Mouse (Mus musculus): Measurements from ENCODE around the gene Cacnb2.

Cacnb2 gene

GRCm38 (mm10) chr2:14602788-14603187 is at the start of gene Cacnb2:
Gene Cacnb2, plus strand, starts transcription at chr2:14603088.
- DNase-seq (ENCODE audit: extremely low read depth, low read depth, low spot score): no peak

DNA sequence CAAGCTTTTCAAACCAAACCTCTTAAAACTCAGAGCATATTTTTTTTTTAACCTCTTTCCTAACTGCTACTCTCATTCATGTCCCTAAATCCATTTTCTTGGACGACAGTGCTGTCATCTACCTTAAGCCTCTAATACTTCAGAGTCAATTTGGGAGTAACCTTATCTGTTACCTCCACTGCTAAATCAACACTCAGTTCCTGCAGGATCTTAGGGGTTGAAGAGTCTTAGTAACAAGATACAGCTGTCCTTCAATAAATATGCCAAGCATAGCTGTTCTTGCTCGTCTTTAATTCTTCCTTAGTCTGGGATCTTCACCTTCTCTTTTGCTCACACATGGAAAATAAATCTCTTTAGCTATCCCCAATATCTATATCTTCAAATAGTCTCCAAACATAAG is 34.9 kb upstream of the Cacnb2 start:
- DNase-seq (ENCODE audit: extremely low read depth, low read depth, low spot score): no peak

DNA sequence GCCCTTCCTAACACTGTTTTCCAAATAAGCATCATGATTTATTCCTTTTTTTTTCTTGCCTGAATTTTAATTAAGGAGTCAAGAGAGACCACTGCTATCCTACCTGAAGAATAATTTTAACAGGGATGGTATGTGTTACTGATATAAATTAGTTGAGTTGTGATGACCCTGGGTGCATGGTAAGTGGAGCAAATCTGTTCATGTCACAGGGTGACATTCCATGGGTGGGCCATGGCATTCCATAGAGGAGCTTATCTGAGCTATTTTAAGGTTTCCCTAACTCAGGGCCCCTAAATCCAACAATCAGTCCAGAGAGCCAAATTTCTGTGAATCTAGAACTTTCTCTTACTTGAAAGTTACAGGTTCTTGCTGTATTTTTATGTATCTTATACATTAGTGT is 31.6 kb upstream of the Cacnb2 start:
- no peak for DNase-seq (ENCODE audit: extremely low read depth, low read depth, low spot score)

GRCm38 (mm10) chr2:14589541-14589940 is 13.3 kb upstream of the Cacnb2 start:
- DNase-seq (ENCODE audit: extremely low read depth, low read depth, low spot score): no peak

GRCm38 (mm10) chr2:14597909-14598563 is 4.9 kb upstream of the Cacnb2 start:
- DNase-seq (ENCODE audit: extremely low read depth, low read depth, low spot score): no peak

DNA sequence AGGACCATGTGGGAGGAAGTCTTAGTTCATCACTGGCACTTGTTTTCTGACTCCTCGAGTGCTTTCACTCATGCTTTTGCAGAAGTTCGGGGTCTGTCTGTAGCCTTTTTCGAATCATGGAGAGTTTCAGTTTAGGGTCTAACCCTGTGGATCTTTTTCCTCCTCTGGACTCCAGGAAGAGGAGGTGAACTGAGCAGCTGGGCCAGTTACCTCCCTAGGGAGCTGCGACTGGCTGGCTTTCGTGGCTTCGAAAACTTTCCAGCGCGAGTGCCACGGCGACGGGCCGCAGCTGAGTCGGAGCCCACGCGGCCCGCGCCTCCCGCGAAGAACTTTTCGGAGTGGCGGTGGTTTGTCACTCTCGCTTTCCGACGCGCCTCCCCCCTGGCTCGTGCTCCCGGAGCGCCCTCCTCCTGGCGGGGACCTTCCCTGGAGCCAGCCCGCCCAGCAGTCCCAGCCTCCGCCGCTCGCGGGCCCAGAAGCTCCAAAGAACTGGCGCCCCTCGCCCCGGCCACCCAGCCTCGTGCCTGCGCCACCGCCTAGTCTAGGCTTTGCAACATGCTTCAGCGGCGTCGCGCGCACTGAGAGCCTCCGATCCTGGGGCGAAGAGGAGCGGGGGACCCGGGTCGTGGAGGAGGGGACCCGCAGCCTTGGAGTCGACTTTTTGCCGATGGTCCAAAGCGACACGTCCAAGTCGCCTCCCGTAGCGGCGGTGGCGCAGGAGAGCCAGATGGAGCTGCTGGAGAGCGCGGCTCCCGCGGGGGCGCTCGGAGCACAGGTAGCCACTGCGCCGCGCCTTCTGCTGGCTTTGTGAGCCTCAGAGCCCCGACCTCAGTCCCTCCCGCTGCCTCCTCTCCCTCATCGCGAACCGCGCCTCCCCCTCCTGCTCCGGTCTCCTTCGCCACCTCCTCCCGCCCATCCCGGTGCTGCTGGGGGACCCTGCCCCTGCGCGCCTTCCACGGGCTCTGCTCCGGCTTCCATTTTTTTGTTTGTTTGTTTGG is 1.2 kb downstream of the Cacnb2 start:
- no peak for DNase-seq (ENCODE audit: extremely low read depth, low read depth, low spot score)

- DNase-seq (ENCODE audit: extremely low read depth, low read depth, low spot score): no peak
Observed at GRCm38 (mm10) chr2:14604791-14605190, 1.9 kb downstream of the Cacnb2 start.

- DNase-seq (ENCODE audit: extremely low read depth, low read depth, low spot score): no peak
Observed at GRCm38 (mm10) chr2:14605207-14605606, 2.3 kb downstream of the Cacnb2 start.

GRCm38 (mm10) chr2:14608606-14609005 is 5.7 kb downstream of the Cacnb2 start:
- DNase-seq (ENCODE audit: extremely low read depth, low read depth, low spot score): no peak

- no peak for DNase-seq (ENCODE audit: extremely low read depth, low read depth, low spot score)
Observed at GRCm38 (mm10) chr2:14612705-14613104, 9.8 kb downstream of the Cacnb2 start.

GRCm38 (mm10) chr2:14616361-14616760 is 13.5 kb downstream of the Cacnb2 start:
- DNase-seq (ENCODE audit: extremely low read depth, low read depth, low spot score): no peak

DNA sequence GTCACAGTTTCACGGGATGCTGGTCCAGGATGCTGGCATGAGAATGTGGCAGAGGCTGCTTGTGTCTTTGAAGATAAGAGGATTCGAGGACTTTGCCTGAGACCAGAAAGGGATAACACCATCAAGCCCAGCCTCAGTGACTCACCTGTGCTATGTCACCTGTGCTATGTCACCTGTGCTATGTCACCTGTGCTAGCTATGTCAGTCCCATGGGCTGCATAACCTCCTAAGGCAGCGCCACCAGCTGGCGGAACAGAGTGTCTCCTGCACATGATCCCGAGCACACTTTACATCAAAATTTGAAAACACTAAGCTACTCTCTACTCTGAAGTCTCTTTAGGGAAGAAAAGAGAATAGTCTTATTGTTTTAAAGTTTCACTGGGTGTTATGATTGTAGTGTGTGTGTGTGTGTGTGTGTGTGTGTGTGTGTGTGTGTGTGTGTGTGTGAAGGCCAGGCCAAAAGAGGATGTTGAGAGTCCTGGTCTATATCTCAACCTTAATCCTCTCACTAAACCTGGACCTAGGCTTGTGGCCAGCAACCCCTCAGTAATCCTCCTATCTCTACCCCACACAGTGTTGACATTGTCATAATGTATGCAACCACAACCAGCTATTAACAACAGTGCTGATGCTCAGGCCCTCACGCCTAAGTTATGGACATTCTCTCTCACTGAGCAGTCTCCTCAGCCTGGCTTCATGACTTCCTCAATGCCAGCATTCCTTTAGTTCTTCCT is 17.4 kb downstream of the Cacnb2 start:
- DNase-seq (ENCODE audit: extremely low read depth, low read depth, low spot score): no peak

DNA sequence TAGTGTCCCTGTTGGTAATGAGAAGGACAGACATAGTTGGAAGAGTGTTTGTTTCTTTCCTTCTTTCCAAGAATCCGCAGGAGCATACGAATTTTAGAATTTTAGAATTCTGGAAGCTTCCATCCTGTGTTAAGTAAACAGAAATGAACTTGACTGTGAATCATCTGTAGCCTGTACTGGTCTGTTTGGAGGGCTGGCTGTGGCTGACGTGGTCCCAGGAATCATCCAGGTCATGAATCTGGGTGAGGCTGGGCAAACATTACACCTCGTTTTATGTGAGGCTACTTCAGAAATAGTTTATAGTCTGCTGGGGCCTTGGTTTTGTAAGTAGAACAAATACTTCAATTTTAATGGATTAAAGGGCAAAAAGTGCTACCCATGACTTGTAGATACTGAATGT is 18.0 kb downstream of the Cacnb2 start:
- no peak for DNase-seq (ENCODE audit: extremely low read depth, low read depth, low spot score)

DNA sequence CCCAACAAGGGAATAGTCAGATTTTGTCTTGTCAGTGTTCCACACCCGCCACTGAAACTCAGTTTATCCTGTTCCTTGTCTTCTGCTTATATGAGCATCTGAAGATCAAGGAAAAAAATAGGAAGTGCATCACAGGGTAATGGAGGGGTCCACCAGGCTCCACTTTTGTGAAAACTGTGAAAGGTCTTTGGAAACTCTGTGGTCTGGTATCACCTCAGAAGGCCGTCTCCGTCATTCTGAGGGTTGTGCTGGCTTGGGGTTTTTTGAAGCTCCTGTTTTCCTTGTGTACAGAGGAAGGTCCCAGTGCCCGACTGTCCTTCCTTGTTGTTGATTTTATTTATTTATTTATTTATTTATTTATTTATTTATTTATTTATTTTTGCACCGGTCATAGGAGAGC is 20.9 kb downstream of the Cacnb2 start:
- no peak for DNase-seq (ENCODE audit: extremely low read depth, low read depth, low spot score)

- no peak for DNase-seq (ENCODE audit: extremely low read depth, low read depth, low spot score)
Observed at GRCm38 (mm10) chr2:14629814-14630492, 27.1 kb downstream of the Cacnb2 start.

- no peak for DNase-seq (ENCODE audit: extremely low read depth, low read depth, low spot score)
Observed at GRCm38 (mm10) chr2:14631590-14631989, 28.7 kb downstream of the Cacnb2 start.

DNA sequence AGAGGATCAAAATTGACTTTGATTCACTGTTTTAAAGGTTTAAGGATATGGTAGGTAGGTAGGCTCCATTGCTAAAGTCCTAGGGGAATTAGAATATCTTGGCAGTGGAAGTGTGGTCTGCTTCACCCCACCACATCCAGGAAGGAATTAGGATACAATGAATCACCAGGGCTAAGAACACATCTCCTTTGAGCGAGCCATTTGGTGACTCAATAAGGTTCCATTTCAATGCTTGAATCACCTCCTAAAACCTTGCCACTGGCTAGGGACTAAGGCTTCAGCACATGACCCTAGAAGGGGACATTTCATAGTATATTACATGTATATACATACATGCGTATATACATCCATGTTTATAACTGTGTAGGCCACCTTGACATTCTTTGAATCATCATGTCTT is 30.3 kb downstream of the Cacnb2 start:
- no peak for DNase-seq (ENCODE audit: extremely low read depth, low read depth, low spot score)

- no peak for DNase-seq (ENCODE audit: extremely low read depth, low read depth, low spot score)
Observed at GRCm38 (mm10) chr2:14639266-14639665, 36.4 kb downstream of the Cacnb2 start.

DNA sequence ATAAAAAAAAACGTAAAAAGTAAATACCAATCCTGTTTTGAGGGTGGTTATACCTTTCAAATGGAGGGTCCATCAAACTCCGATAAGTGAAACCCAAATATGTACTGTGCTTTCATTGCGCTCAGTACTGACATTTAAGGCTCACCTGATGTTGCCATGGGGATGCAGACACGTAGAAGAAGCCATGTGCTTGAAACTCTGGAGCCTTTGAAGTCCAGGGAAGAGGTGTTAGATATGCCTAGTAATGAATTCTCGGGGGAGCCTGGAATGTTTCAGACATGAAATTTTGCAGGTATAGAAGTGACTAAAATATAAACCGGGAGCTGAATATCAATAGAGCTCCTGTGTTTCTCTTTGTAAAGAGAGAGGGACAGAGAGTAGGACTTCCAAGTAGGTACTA is 37.0 kb downstream of the Cacnb2 start:
- no peak for DNase-seq (ENCODE audit: extremely low read depth, low read depth, low spot score)

DNA sequence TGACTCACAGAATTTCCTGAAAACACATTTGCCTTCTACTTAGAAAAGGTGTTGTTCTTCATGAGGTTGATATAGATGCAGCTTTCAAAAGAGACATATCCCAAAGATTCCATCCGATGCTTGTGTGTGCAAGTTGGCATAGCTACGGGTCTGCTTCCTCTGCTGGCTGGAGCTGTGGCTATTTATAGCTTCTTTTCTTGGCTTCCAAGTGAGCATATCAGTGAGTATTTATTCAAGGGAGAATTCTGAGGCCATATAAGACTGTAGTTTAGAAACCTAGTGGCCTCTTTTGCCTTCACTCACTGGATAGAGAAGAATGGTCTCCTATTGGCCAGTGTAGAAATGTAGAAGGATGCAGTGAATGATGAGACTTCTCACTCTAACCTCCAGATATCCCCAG is 38.2 kb downstream of the Cacnb2 start:
- DNase-seq (ENCODE audit: extremely low read depth, low read depth, low spot score): no peak

DNA sequence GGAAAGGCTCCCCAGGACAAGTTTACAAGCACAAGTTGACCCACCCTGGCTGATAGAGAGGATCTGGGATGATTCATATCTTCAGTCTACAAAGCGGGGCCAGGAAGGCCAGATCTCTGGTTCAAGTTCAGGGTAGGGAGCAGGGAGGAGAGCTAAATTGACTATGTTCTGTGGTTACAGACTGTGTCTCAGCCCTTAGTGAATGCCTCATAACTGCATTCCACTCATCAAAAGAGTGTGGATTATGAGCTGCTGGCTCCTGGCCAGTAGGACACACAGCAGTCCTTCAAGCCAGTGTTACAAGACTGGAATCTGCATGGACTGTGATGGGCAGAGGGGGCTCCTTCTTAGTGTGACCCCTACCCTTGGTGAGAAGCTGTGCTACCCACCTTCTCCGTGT is 48.4 kb downstream of the Cacnb2 start:
- no peak for DNase-seq (ENCODE audit: extremely low read depth, low read depth, low spot score)
